Mouse (Mus musculus): ENCODE data around the gene Mab21l3. TPM values are rescaled to one million over a fixed set of nuclear protein-coding genes. Genes with fewer than 3 reads are reported as not detected.

The Mab21l3 gene
- total RNA-seq, 1 experiment, result 1.9 TPM

DNA sequence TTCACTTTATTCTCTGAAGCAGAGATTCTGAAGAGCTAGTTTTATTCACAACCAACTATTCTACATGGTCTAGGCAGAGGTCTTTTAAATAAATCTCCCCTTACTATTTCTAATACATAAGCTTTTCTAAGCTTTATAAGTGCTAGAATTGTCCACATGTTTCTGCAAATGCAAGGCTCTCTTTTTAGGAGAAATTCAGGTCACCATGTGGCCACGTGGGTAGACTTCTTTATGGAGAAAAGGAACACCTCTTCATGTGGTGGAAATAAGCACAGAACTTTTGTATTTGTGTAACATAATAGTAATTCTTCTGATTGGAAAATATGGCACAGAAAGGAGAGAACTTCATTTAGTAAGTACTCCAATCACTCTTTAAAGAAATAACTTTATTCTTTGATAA is 5.3 kb upstream of the Mab21l3 start:
- no peak for DNase-seq (ENCODE audit: low read depth, low spot score)
- no peak overlapping the region for H3K27ac ChIP-seq (ENCODE audit: insufficient read depth, low read depth, low read length, poor library complexity, severe bottlenecking)
- H3K36me3 ChIP-seq (ENCODE audit: control insufficient read depth, insufficient read depth, low read length, poor library complexity, severe bottlenecking), result no peaks in the 10 kb centered on the region
- in situ Hi-C loops (cut with MboI; ENCODE audit: low sequenced_read_pairs in 2 of 2, unreplicated experiment in 2 of 2), result no loop called here
- no peak overlapping the region for H3K4me3 ChIP-seq (ENCODE audit: insufficient read depth in 1 of 2, low read depth in 1 of 2, low read length in 2 of 2, poor library complexity in 1 of 2, severe bottlenecking in 1 of 2)
- no peaks in the 10 kb centered on the region for H3K9me3 ChIP-seq (ENCODE audit: control insufficient read depth, insufficient read depth, low read depth, low read length)
- TF ChIP-seq ZNF384 (IDR thresholded peaks at IDR 0.05; ENCODE audit: low read depth, low read length) (no peak), MAFK (IDR thresholded peaks at IDR 0.05; ENCODE audit: insufficient read depth, low read depth, low read length) (no peak), CHD2 (IDR thresholded peaks at IDR 0.05; ENCODE audit: low read depth, low read length) (no peak), ZC3H11A (IDR thresholded peaks at IDR 0.05; ENCODE audit: borderline replicate concordance, low read depth, low read length) (no peak), HCFC1 (IDR thresholded peaks at IDR 0.05; ENCODE audit: borderline replicate concordance, insufficient read depth, low read length) (no peak)
- H3K4me1 ChIP-seq (ENCODE audit: control insufficient read depth in 2 of 2, insufficient read depth in 2 of 2, low read length in 2 of 2, poor library complexity in 1 of 2), result no peaks in the 10 kb centered on the region
- no peak overlapping the region for H3K9ac ChIP-seq (ENCODE audit: insufficient read depth, low read depth, low read length, poor library complexity, severe bottlenecking)

DNA sequence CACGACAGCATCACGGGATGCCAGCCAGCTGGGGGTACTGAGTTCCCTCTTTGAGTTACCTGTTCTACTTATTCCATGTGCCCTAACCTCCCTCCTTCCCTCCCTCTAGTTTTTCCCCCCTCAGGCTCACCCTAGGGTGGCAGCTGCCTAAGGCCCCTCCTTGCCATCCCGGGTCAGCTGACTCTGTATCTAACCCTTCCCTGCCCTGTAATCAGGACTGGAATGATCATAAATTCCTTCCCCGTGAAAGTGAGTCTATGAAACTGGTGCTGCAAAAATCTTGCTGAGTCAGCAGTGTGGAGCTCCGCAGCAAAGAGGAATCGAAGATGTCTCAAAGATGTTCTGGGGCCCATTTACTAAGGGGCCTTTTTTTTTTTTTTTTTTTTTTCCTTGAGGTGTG is 2.6 kb upstream of the Mab21l3 start:
- Histone ChIP-seq H3K9ac (ENCODE audit: insufficient read depth, low read depth, low read length, poor library complexity, severe bottlenecking) (no peak overlapping the region), H3K4me3 (ENCODE audit: insufficient read depth in 1 of 2, low read depth in 1 of 2, low read length in 2 of 2, poor library complexity in 1 of 2, severe bottlenecking in 1 of 2) (no peak overlapping the region), H3K27ac (ENCODE audit: insufficient read depth, low read depth, low read length, poor library complexity, severe bottlenecking) (no peak overlapping the region), H3K9me3 (ENCODE audit: control insufficient read depth, insufficient read depth, low read depth, low read length) (no peaks in the 10 kb centered on the region), H3K4me1 (ENCODE audit: control insufficient read depth in 2 of 2, insufficient read depth in 2 of 2, low read length in 2 of 2, poor library complexity in 1 of 2) (no peaks in the 10 kb centered on the region), H3K36me3 (ENCODE audit: control insufficient read depth, insufficient read depth, low read length, poor library complexity, severe bottlenecking) (no peaks in the 10 kb centered on the region)
- DNase-seq (ENCODE audit: low read depth, low spot score), result no peak
- in situ Hi-C loops (cut with MboI; ENCODE audit: low sequenced_read_pairs in 2 of 2, unreplicated experiment in 2 of 2), result no loop called here
- TF ChIP-seq ZNF384 (IDR thresholded peaks at IDR 0.05; ENCODE audit: low read depth, low read length), result no peak
- TF ChIP-seq HCFC1 (IDR thresholded peaks at IDR 0.05; ENCODE audit: borderline replicate concordance, insufficient read depth, low read length), result no peak
- TF ChIP-seq MAFK (IDR thresholded peaks at IDR 0.05; ENCODE audit: insufficient read depth, low read depth, low read length), result peak; percentile 97
- TF ChIP-seq ZC3H11A (IDR thresholded peaks at IDR 0.05; ENCODE audit: borderline replicate concordance, low read depth, low read length), result no peak
- no peak for TF ChIP-seq CHD2 (IDR thresholded peaks at IDR 0.05; ENCODE audit: low read depth, low read length)

DNA sequence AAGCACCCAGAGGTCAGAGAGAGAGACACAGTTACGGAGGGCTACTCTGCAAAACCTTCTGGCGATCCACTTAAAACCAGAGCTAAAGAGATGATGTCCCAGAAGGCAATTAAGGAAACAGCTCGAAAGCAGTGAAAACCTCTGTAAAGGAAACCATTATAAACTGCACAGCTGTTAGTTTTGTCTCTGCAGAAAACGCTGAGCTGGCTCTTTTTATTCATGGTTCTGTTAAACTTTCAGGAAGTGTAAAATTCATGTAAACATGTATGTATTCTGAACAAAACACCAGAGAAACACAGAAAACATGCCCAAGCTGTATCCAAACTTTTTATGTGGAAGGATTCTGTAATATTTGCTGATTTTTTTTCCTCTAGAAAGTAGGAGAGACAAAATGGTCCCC is 2.7 kb downstream of the Mab21l3 start:
- no peak for DNase-seq (ENCODE audit: low read depth, low spot score)
- Histone ChIP-seq H3K36me3 (ENCODE audit: control insufficient read depth, insufficient read depth, low read length, poor library complexity, severe bottlenecking) (no peaks in the 10 kb centered on the region), H3K9ac (ENCODE audit: insufficient read depth, low read depth, low read length, poor library complexity, severe bottlenecking) (no peak overlapping the region), H3K4me3 (ENCODE audit: insufficient read depth in 1 of 2, low read depth in 1 of 2, low read length in 2 of 2, poor library complexity in 1 of 2, severe bottlenecking in 1 of 2) (no peak overlapping the region), H3K27ac (ENCODE audit: insufficient read depth, low read depth, low read length, poor library complexity, severe bottlenecking) (no peak overlapping the region), H3K4me1 (ENCODE audit: control insufficient read depth in 2 of 2, insufficient read depth in 2 of 2, low read length in 2 of 2, poor library complexity in 1 of 2) (no peaks in the 10 kb centered on the region), H3K9me3 (ENCODE audit: control insufficient read depth, insufficient read depth, low read depth, low read length) (no peaks in the 10 kb centered on the region)
- in situ Hi-C loops (cut with MboI; ENCODE audit: low sequenced_read_pairs in 2 of 2, unreplicated experiment in 2 of 2), result no loop called here
- TF ChIP-seq CHD2 (IDR thresholded peaks at IDR 0.05; ENCODE audit: low read depth, low read length) (no peak), MAFK (IDR thresholded peaks at IDR 0.05; ENCODE audit: insufficient read depth, low read depth, low read length) (peak; percentile 91), ZNF384 (IDR thresholded peaks at IDR 0.05; ENCODE audit: low read depth, low read length) (no peak)

DNA sequence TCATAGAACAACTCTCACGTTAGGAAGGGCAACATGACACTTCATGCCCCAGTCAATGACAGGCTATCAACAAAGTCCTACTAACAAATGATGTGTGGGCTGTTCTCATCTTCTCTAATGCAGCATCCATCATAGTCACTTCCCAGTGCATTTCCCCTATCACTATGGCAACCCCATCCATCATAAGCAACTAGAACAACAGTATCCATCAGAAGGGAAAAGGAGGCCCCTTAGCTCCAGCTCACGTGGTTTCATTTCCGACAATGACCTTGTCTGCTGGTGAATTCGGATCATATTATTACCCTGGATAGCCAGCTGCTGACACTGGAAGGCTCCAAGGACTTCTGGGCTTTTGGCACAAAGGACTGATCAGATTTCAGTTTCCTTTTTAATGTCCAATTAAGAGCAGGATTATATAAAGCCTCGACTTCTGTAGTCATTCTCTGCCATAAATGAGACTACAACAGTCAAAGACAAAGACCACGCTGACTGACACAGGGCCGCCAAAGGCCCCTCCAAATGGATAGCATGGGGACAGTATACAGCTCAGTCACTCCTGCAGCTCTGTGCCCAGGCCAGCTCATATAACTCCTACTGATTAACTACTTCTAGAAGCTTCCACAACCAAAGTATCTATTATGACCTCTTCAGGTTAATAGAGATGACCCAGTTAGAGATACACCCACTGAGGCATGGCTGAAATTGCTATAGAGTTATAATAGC is 6.2 kb downstream of the Mab21l3 start:
- no peak overlapping the region for H3K4me3 ChIP-seq (ENCODE audit: insufficient read depth in 1 of 2, low read depth in 1 of 2, low read length in 2 of 2, poor library complexity in 1 of 2, severe bottlenecking in 1 of 2)
- no peak for DNase-seq (ENCODE audit: low read depth, low spot score)
- no peak for TF ChIP-seq HCFC1 (IDR thresholded peaks at IDR 0.05; ENCODE audit: borderline replicate concordance, insufficient read depth, low read length)
- no peak for TF ChIP-seq MAFK (IDR thresholded peaks at IDR 0.05; ENCODE audit: insufficient read depth, low read depth, low read length)
- TF ChIP-seq ZC3H11A (IDR thresholded peaks at IDR 0.05; ENCODE audit: borderline replicate concordance, low read depth, low read length), result no peak
- TF ChIP-seq CHD2 (IDR thresholded peaks at IDR 0.05; ENCODE audit: low read depth, low read length), result no peak
- TF ChIP-seq ZNF384 (IDR thresholded peaks at IDR 0.05; ENCODE audit: low read depth, low read length), result no peak
- no peak overlapping the region for H3K27ac ChIP-seq (ENCODE audit: insufficient read depth, low read depth, low read length, poor library complexity, severe bottlenecking)
- H3K4me1 ChIP-seq (ENCODE audit: control insufficient read depth in 2 of 2, insufficient read depth in 2 of 2, low read length in 2 of 2, poor library complexity in 1 of 2), result no peaks in the 10 kb centered on the region
- H3K9me3 ChIP-seq (ENCODE audit: control insufficient read depth, insufficient read depth, low read depth, low read length), result no peaks in the 10 kb centered on the region
- in situ Hi-C loops (cut with MboI; ENCODE audit: low sequenced_read_pairs in 2 of 2, unreplicated experiment in 2 of 2), result no loop called here
- H3K36me3 ChIP-seq (ENCODE audit: control insufficient read depth, insufficient read depth, low read length, poor library complexity, severe bottlenecking), result no peaks in the 10 kb centered on the region
- no peak overlapping the region for H3K9ac ChIP-seq (ENCODE audit: insufficient read depth, low read depth, low read length, poor library complexity, severe bottlenecking)

Data from ES-E14 (cell line).